Mouse (Mus musculus): ENCODE measurements around the gene Specc1. TPM values are rescaled to one million over a fixed set of nuclear protein-coding genes. Genes with fewer than 3 reads are reported as not detected.

Gene Specc1
- total and polyA plus RNA-seq, 3 experiments, result 2.5 to 5.8 TPM; not detected in 1

- Histone ChIP-seq H3K79me2 (ENCODE audit: control insufficient read depth, insufficient read depth, low read length, poor library complexity) (no peaks in the 10 kb centered on the region), H3K27me3 (ENCODE audit: control insufficient read depth in 1 of 2, insufficient read depth in 2 of 2, low read length in 2 of 2) (no peaks in the 10 kb centered on the region), H3K4me1 (ENCODE audit: control insufficient read depth in 1 of 2, insufficient read depth in 2 of 2, low read length in 2 of 2) (peaks cover 0 to 35% of the 10 kb centered on the region in 2 experiments; a peak in 3 of 4 replicates), H3K9me3 (replicated peaks; ENCODE audit: insufficient read depth, low read length) (no peaks in the 10 kb centered on the region), H3K4me3 (ENCODE audit: control insufficient read depth in 1 of 2, insufficient read depth in 1 of 2, low read depth in 2 of 2, low read length in 2 of 2) (no peak overlapping the region), H3K9ac (ENCODE audit: control insufficient read depth, low read depth, low read length, poor library complexity, severe bottlenecking) (peak overlapping the region; percentile 42), H3K36me3 (ENCODE audit: control insufficient read depth in 1 of 2, insufficient read depth in 2 of 2, low read length in 2 of 2) (peaks cover 0 to 31% of the 10 kb centered on the region in 2 experiments; a peak in 2 of 4 replicates), H3K27ac (ENCODE audit: control insufficient read depth, low read depth, low read length) (peak overlapping the region; percentile 81)
- TF ChIP-seq EP300 (IDR thresholded peaks at IDR 0.05; ENCODE audit: low read depth in 1 of 2, low read length in 2 of 2), result peak; percentile 67 to 75; a peak in 3 of 4 replicates
- TF ChIP-seq POLR2AphosphoS5 (IDR thresholded peaks at IDR 0.05; ENCODE audit: borderline replicate concordance, low read depth, low read length), result no peak
- TF ChIP-seq HCFC1 (IDR thresholded peaks at IDR 0.05; ENCODE audit: low read depth, low read length), result no peak
- peak; percentile 78 for TF ChIP-seq ZNF384 (IDR thresholded peaks at IDR 0.05; ENCODE audit: low read depth, low read length)
- no peak for TF ChIP-seq ELF1 (IDR thresholded peaks at IDR 0.05; ENCODE audit: low read depth, low read length)
- peak; percentile 60 for TF ChIP-seq TAL1 (IDR thresholded peaks at IDR 0.05; ENCODE audit: low read length)
- peak; percentile 37; the same call in 1 of the 2 replicates for TF ChIP-seq GATA1 (IDR thresholded peaks at IDR 0.05; ENCODE audit: low read depth, low read length)
- TF ChIP-seq MAZ (IDR thresholded peaks at IDR 0.05; ENCODE audit: low read depth, low read length), result no peak
- peak; percentile 84 for TF ChIP-seq E2F4 (IDR thresholded peaks at IDR 0.05; ENCODE audit: borderline replicate concordance, low read depth, low read length)
- TF ChIP-seq RCOR1 (IDR thresholded peaks at IDR 0.05; ENCODE audit: low read depth, low read length), result peak; percentile 33; the same call in 1 of the 2 replicates
- 0 out of 2 replicates have a peak, but pooled peaks have one; percentile 15 for TF ChIP-seq TBP (IDR thresholded peaks at IDR 0.05; ENCODE audit: low read depth, low read length)
- no peak; the same call in 1 of the 2 replicates for TF ChIP-seq ETS1 (IDR thresholded peaks at IDR 0.05; ENCODE audit: low read depth, low read length)
- TF ChIP-seq ZMIZ1 (IDR thresholded peaks at IDR 0.05; ENCODE audit: low read depth, low read length), result no peak
- TF ChIP-seq CHD2 (IDR thresholded peaks at IDR 0.05; ENCODE audit: low read length), result no peak
- no peak for TF ChIP-seq ZKSCAN1 (IDR thresholded peaks at IDR 0.05; ENCODE audit: low read depth, low read length)
- peak; percentile 92 for DNase-seq (ENCODE audit: low read depth, low spot score)
Observed at GRCm38 (mm10) chr11:62148449-62148848, 191.9 kb downstream of the Specc1 start.

GRCm38 (mm10) chr11:62153057-62153456 is 196.5 kb downstream of the Specc1 start:
- Histone ChIP-seq H3K36me3 (ENCODE audit: control insufficient read depth in 1 of 2, insufficient read depth in 2 of 2, low read length in 2 of 2) (peaks cover 0 to 17% of the 10 kb centered on the region in 2 experiments; a peak in 2 of 4 replicates), H3K9me3 (replicated peaks; ENCODE audit: insufficient read depth, low read length) (no peaks in the 10 kb centered on the region), H3K27ac (ENCODE audit: control insufficient read depth, low read depth, low read length) (no peak overlapping the region), H3K4me3 (ENCODE audit: control insufficient read depth in 1 of 2, insufficient read depth in 1 of 2, low read depth in 2 of 2, low read length in 2 of 2) (no peak overlapping the region), H3K4me1 (ENCODE audit: control insufficient read depth in 1 of 2, insufficient read depth in 2 of 2, low read length in 2 of 2) (peaks cover 0 to 18% of the 10 kb centered on the region in 2 experiments; a peak in 3 of 4 replicates), H3K79me2 (ENCODE audit: control insufficient read depth, insufficient read depth, low read length, poor library complexity) (no peaks in the 10 kb centered on the region), H3K27me3 (ENCODE audit: control insufficient read depth in 1 of 2, insufficient read depth in 2 of 2, low read length in 2 of 2) (no peaks in the 10 kb centered on the region), H3K9ac (ENCODE audit: control insufficient read depth, low read depth, low read length, poor library complexity, severe bottlenecking) (no peak overlapping the region)
- no peak for DNase-seq (ENCODE audit: low read depth, low spot score)
- TF ChIP-seq JUND (IDR thresholded peaks at IDR 0.05; ENCODE audit: low read depth, low read length), result no peak
